Mouse (Mus musculus) Muller cell, postnatal 12 days (primary cell): Measurements from ENCODE around the gene Kcnj14.
A peak's percentile ranks its signal among the peaks of the same experiment; 100 is the strongest.

Experiments used
- DNase-seq: peaks from one replicate; pipeline ENCODE4 v3.0.0-alpha.2; 2015; ENCODE audit errors: inconsistent ontology term

Kcnj14 gene

GRCm38 (mm10) chr7:45796950-45797349 lies 27.6 kb downstream of the Kcnj14 start:
- DNase-seq, result no peak

DNA sequence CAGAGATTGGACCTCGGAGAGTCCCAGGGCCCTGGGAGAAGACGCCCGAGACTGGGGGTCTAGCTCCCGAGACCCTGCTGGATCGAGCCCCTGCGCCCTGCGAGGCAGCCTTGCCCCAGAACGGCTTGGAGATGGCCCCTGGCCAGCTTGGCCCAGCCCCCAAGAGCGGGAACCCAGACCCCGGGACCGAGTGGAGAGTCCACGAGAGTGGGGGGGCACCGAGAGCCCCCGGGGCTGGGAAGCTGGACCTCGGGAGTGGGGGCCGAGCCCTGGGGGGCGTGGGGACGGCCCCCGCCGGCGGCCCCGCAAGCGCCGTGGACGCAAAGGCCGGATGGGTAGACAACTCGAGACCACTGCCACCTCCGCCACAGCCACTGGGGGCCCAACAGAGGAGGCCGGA lies 29.6 kb downstream of the Kcnj14 start:
- no peak for DNase-seq

DNA sequence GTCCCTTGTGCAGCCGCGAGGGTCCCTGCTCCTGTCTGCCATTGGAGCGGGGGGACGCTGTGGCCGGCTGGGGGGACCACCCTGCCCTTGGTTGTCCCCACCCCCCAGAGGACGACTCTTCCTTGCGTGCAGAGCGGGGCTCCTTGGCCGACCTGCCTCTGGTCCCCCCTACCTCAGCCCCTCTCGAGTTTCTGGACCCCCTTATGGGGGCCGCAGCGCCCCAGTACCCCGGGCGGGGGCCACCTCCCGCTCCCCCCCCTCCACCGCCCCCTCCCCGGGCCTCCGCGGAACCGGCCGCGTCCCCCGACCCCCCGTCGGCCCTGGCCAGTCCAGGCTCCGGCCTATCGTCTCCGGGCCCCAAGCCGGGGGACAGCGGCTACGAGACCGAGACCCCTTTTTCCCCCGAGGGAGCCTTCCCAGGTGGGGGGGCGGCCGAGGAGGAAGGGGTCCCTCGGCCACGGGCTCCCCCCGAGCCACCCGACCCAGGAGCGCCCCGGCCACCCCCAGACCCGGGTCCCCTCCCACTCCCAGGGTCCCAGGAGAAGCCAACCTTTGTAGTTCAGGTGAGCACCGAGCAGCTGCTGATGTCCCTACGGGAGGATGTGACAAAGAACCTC lies 30.5 kb downstream of the Kcnj14 start:
- no peak for DNase-seq

GRCm38 (mm10) chr7:45793240-45793639 lies 31.3 kb downstream of the Kcnj14 start:
- no peak for DNase-seq

DNA sequence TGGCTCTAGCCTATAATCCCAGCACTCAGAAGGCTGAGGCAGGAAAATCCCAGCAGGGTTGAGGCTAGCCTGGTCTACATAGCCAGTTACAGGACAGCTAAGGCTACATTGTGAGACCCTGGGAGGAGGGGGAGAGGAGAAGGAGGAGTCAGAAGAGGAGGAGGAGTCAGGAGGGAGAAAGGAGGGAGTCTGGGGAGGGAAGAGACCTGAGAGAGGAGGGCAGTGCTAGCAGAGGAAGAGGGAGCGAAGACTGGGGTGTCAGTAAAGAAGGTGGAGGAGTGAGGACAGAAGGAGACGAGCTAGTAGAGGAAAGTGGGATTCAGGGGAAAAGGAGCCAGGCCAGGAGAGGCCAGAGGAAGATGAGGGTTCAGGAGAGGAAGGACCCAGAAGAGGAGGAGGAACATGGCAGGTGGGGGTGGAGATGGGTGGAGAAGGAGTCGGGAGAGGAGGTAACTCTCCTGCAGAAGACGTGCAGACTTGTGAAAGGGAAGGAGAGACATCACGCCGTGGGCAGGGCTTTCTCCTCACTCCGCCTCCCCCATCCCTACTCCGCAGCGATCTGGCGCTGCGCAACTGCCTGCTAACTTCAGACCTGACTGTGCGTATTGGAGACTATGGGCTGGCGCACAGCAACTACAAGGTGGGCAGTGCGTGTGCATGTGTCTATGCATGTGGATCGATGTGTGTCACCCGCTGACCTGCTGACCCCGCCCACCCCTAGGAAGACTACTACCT lies 32.7 kb downstream of the Kcnj14 start:
- no peak for DNase-seq

DNA sequence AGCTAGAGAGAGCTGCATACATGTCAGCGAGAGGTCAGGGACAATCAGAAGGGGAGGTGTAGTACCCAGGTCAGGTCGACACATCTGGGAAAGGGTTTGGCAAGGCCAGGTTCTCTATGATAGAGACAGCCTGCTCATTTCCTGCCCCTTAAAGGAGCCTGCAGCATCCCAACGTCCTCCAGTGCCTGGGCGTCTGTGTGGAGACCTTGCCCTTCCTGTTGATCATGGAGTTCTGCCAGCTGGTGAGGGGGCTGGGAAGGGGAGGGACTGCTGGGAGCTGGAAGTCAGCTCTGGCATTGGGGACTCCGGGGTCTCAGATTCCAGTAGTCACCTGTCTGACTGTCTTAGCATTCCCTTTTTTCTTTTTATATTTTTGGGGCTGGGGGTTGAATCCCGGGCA lies 33.9 kb downstream of the Kcnj14 start:
- DNase-seq, result no peak

DNA sequence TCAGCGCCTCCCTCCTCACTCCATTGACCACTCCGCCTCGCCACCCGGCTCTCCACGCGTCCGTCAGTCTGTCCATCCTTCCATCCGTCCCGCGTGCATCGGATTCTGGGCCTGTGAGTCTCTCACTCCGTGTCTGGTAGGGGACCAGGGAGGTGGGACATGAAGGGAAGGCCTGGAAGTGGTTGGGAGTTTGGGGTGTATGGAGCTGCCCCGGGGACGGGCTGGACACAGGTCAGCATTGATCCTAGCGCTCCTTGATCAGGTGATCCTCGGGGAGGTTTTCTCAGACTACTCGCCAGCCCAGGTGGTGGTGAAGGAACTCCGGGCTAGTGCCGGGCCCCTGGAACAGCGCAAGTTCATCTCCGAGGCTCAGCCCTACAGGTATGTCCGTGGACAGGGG lies 36.9 kb downstream of the Kcnj14 start:
- no peak for DNase-seq

- DNase-seq, result no peak
Observed at GRCm38 (mm10) chr7:45786661-45787413, 37.7 kb downstream of the Kcnj14 start.

GRCm38 (mm10) chr7:45786136-45786578 lies 38.4 kb downstream of the Kcnj14 start:
- peak; percentile 78 for DNase-seq

DNA sequence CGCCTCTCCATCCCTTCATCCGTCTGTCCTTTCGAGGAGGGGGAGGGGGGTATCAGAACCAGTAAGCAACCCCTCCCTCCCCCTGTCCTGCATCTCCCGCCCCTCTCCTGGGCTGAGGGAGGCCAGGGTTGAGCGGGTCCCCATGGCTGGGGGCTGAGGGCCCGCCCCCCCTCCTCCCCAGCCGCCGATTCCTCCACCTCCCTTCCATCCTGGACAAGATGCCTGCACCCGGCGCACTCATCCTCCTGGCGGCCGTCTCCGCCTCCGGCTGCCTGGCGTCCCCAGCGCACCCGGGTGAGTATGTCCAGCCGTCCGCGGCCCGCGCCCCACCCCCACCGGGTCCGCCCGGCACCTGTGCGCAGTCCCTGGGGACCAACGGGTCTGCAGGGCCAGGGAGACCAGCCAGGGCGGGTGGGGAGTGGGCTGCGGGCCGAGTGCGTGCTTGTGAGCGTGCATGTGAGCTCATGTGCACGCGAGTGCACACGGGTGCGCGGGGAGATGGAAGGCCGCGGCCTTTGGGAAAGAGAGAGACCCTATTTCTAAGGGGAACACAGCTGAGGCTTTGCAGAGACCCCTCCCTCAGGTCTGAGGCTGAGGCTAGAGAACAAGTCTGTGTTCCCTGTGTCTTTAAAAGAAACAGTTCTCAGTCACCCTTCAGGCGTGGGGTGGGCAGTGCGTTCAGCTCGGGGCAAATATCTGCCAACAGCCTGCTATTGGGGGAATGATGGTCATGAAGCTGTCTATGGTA lies 39.0 kb downstream of the Kcnj14 start:
- peak; percentile 75 for DNase-seq

- peak; percentile 92 for DNase-seq
Observed at GRCm38 (mm10) chr7:45784524-45785372, 39.8 kb downstream of the Kcnj14 start, which contains the start of gene Sult2b1. Gene Sult2b1, minus strand, starts transcription at chr7:45784669.

GRCm38 (mm10) chr7:45783511-45784091 lies 41.0 kb downstream of the Kcnj14 start, which contains the start of gene Lmtk3:
Gene Lmtk3, plus strand, starts transcription at chr7:45783738.
- peak; percentile 72 for DNase-seq

- peak; percentile 73 for DNase-seq
Observed at GRCm38 (mm10) chr7:45782271-45782670, 42.3 kb downstream of the Kcnj14 start.

DNA sequence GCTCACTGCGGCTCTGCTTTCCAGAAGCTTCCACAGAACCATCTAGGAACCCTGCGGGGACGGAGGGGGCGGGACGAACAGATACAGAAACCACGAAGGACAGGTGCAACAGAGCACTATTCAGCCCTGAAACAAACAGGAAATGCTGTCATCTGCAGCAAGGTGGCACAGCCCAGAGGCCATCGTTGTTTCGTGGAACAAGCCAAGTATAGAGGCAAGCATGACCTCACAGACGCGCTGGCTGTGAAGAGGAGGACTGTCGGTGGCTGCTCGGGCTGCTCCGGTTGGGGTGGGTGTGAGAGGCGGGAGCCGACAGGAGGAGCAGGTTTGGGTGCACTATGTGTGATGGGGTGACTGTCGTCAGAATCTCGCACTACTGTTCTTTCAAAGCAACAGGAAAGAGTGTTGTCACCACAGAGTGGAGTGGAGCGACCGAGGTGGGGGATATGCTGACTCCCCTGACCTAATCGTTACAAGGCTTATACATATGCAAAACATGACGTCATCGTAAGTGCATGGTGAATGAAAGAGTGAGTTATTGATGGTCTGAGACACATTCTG lies 45.4 kb downstream of the Kcnj14 start:
- no peak for DNase-seq

DNA sequence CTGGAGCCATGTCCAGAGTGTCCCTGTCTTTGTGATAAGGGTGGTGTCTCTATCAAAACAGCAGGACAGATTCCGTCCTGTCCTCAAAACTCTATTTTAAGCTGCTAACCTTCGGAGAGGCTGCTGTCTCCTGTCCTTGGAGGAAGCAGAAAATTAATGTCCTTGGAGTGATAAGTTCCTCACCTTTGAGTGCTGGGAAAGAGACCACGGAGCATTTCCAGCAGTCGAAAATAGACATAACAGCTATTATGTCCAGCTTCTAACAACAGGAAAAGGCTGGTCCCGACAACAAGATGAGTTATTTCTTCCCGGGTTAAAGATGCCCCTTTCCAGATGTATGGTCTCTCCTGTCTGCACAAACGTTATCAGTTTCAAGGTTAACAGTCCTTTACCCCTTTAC lies 49.3 kb downstream of the Kcnj14 start:
- no peak for DNase-seq

DNA sequence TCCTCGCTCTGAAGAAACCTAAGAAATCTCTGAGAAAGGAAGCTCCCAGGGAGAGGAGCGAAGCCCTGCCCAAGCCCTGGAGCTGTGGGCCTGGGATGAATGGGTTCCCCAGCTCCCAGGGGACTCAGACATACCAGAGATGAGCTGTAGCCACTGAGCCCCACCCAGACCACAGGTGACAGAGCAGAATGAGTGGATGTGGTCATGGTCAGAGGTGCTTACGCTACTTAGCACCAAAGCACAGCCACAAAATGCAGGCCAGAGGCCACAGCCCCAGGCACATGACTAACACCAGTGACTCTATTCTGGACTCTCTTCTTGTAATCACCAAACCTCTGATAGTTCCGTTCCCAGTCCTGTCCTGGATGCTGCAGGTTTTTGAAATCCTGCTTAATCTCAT lies 53.5 kb downstream of the Kcnj14 start:
- DNase-seq, result peak; percentile 14

DNA sequence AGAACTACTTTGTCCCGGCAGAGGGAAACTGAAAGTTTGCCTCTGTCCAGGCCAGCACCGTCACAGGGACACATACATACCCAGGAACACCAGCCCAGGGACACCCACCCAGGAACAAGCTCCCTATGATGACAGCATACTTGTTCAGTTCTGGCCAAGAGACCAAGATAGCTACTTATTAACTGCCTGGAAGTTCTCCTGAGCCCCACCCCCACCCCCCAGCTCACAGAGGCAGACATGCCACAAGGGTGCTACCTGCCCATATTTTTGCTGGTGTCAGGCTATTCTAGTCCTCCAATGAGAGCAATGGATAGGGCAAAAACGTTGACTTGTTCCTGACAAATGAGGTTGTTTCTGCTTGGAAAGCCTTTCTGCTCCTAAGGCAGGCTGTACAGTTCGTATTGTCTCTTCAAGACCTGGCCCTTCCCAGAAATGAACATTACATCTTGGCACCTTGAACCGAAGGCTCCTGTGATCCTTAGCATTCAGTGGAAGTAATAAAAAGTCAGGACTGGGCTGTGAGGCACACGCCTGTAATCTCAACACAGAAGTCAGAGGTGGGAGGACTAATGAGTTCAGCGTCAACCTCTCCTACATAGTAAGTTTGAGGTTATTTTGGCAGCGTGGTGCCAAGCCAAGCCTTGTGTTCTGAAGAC lies 54.0 kb downstream of the Kcnj14 start:
- no peak for DNase-seq

GRCm38 (mm10) chr7:45767500-45767899 lies 57.1 kb downstream of the Kcnj14 start:
- no peak for DNase-seq

- DNase-seq, result no peak
Observed at GRCm38 (mm10) chr7:45766764-45767163, 57.8 kb downstream of the Kcnj14 start.
